Comparison of ENCODE assay signal across 14 mouse cellular contexts in genomic region chr13:26150426-26150825, GRCm38 (mm10).
"Had no signal": no experiment of that assay in that cellular context is flagged by ENCODE, and none has a peak within 500 bp of the region (broad histone marks: within the 10 kb centered on the region; RNA-seq: fewer than 3 reads in every experiment).

No protein-coding gene starts in this region.

- H3K4me3 ChIP-seq: intestine, embryonic 15.5 days; limb, embryonic 13.5 days; neural tube, embryonic 13.5 days had no signal

- ATAC-seq: intestine, embryonic 15.5 days; lung, postnatal 0 days; midbrain, embryonic 16.5 days had no signal

- DNase-seq: kidney, adult 18-20 months; kidney, postnatal 10 days; layer of hippocampus, adult 9-11 months; layer of hippocampus, postnatal 36 days; lung, adult 18-20 months; lung, postnatal 4 days; retina, postnatal 1 day; thymus, postnatal 4 days had no signal

- H3K27ac ChIP-seq: intestine, embryonic 15.5 days; limb, embryonic 13.5 days; liver, embryonic 14.5 days; neural tube, embryonic 13.5 days had no signal
